In genomic region chr9:112118411-112119105, GRCm38 (mm10) we compare ENCODE assay signal across 8 mouse cellular contexts.
DNase-seq lines count a peak whose midpoint lies in the region; ATAC-seq lines count a peak whose summit lies in the region.

No protein-coding gene starts in this region.

- WGBS in embryonic facial prominence, embryonic 15.5 days: 6% methylated on average over 22 of the region's 22 CpGs
- WGBS in hindbrain, embryonic 14.5 days: 3% methylated on average over 22 of the region's 22 CpGs
- WGBS in midbrain, embryonic 14.5 days: under 1% methylated on average over 22 of the region's 22 CpGs

- peaks cover 17% of the 10 kb centered on the region; the same call in 1 of the 2 replicates for H3K4me1 ChIP-seq in embryonic facial prominence, embryonic 15.5 days
- H3K4me1 ChIP-seq in hindbrain, embryonic 14.5 days (replicated peaks; ENCODE audit: control insufficient read depth, insufficient read depth, low read length): peaks cover 29% of the 10 kb centered on the region
- peaks cover 17% of the 10 kb centered on the region for H3K4me1 ChIP-seq in midbrain, embryonic 14.5 days (ENCODE audit: control insufficient read depth, insufficient read depth, low read length)

- no peaks in the 10 kb centered on the region for H3K9me3 ChIP-seq in embryonic facial prominence, embryonic 15.5 days (replicated peaks)
- no peaks in the 10 kb centered on the region for H3K9me3 ChIP-seq in hindbrain, embryonic 14.5 days (ENCODE audit: control insufficient read depth, low read length)
- no peaks in the 10 kb centered on the region for H3K9me3 ChIP-seq in midbrain, embryonic 14.5 days (ENCODE audit: control insufficient read depth, low read length)

- peaks cover 6% of the 10 kb centered on the region; the same call in 1 of the 2 replicates for H3K27me3 ChIP-seq in embryonic facial prominence, embryonic 15.5 days
- 0 out of 2 replicates have a peak, but pooled peaks cover 8% of the 10 kb centered on the region for H3K27me3 ChIP-seq in hindbrain, embryonic 14.5 days (ENCODE audit: control insufficient read depth, insufficient read depth, low read length)
- H3K27me3 ChIP-seq in midbrain, embryonic 14.5 days (ENCODE audit: control insufficient read depth, insufficient read depth, low read length): no peaks in the 10 kb centered on the region

- peak overlapping the region; percentile 53 for H3K4me2 ChIP-seq in embryonic facial prominence, embryonic 15.5 days (replicated peaks)
- peak overlapping the region; percentile 55 for H3K4me2 ChIP-seq in hindbrain, embryonic 14.5 days (replicated peaks)
- H3K4me2 ChIP-seq in midbrain, embryonic 14.5 days (ENCODE audit: low read length): peak overlapping the region; percentile 53

- H3K4me3 ChIP-seq in embryonic facial prominence, embryonic 15.5 days (replicated peaks): peak overlapping the region; percentile 25
- peak overlapping the region; percentile 21 for H3K4me3 ChIP-seq in hindbrain, embryonic 14.5 days (replicated peaks; ENCODE audit: low read length)
- H3K4me3 ChIP-seq in midbrain, embryonic 14.5 days (replicated peaks; ENCODE audit: low read depth, low read length): peak overlapping the region; percentile 20

- no peaks in the 10 kb centered on the region for H3K36me3 ChIP-seq in embryonic facial prominence, embryonic 15.5 days
- peaks cover 18% of the 10 kb centered on the region for H3K36me3 ChIP-seq in hindbrain, embryonic 14.5 days (replicated peaks; ENCODE audit: control insufficient read depth, insufficient read depth)
- H3K36me3 ChIP-seq in midbrain, embryonic 14.5 days (ENCODE audit: control insufficient read depth, insufficient read depth, low read length): no peaks in the 10 kb centered on the region

- no peak overlapping the region for H3K27ac ChIP-seq in embryonic facial prominence, embryonic 15.5 days (replicated peaks)
- H3K27ac ChIP-seq in hindbrain, embryonic 14.5 days: peak overlapping the region; percentile 77
- peak overlapping the region; percentile 69 for H3K27ac ChIP-seq in midbrain, embryonic 14.5 days (replicated peaks; ENCODE audit: low read depth, low read length)

- no peak for ATAC-seq in embryonic facial prominence, embryonic 15.5 days (ENCODE audit: insufficient number of reproducible peaks, low FRiP score, low TSS enrichment, low read depth)
- peak; percentile 56; the same call in 1 of the 2 replicates for ATAC-seq in hindbrain, embryonic 14.5 days (ENCODE audit: low FRiP score)
- peak; percentile 69 for ATAC-seq in midbrain, embryonic 14.5 days (ENCODE audit: low FRiP score, low TSS enrichment)

- DNase-seq in frontal cortex, adult 2 months (ENCODE audit: extremely low spot score in 1 of 2, low spot score in 1 of 2): peak; percentile 65 to 70
- no peak for DNase-seq in frontal cortex, postnatal 14 days (ENCODE audit: low spot score in 2 of 2)
- peak; percentile 28 for DNase-seq in WW6 (ENCODE audit: low read depth, low spot score)
- peak; percentile 56 for DNase-seq in hindbrain, embryonic 14.5 days (ENCODE audit: low spot score)
- DNase-seq in midbrain, embryonic 14.5 days: peak; percentile 78
- DNase-seq in thymus, postnatal 14 days: no peak
- DNase-seq in yolk sac, embryonic 10.5 days (ENCODE audit: low spot score): no peak

- H3K9ac ChIP-seq in embryonic facial prominence, embryonic 15.5 days: no peak overlapping the region
- H3K9ac ChIP-seq in hindbrain, embryonic 14.5 days: peak overlapping the region; percentile 47
- H3K9ac ChIP-seq in midbrain, embryonic 14.5 days (replicated peaks; ENCODE audit: low read length): peak overlapping the region; percentile 13

Comparison
In these comparisons a context has a peak if more than half of its experiments do, and no peak if none do; other contexts are left out.
1. DNase-seq: peak in frontal cortex, adult 2 months (2 of 2), WW6 (single experiment), hindbrain, embryonic 14.5 days (single experiment) and midbrain, embryonic 14.5 days (single experiment); none in frontal cortex, postnatal 14 days (0 of 2), thymus, postnatal 14 days (single experiment) and yolk sac, embryonic 10.5 days (single experiment).
2. Peak in every context shown above with its lines, with median percentiles within 50 percentile points of each other: H3K4me2 ChIP-seq and H3K4me3 ChIP-seq.